Mouse (Mus musculus) layer of hippocampus, adult 9-10 months (tissue): ENCODE data around the gene 3830417A13Rik.

Experiments used
- DNase-seq: peaks from one replicate; pipeline ENCODE4 v3.0.0; 2022; ENCODE audit warnings: low spot score

3830417A13Rik gene

GRCm38 (mm10) chrX:64173248-64173647 is at the start of gene 3830417A13Rik:
Gene 3830417A13Rik, plus strand, starts transcription at chrX:64173548.
- no peak for DNase-seq

GRCm38 (mm10) chrX:64152098-64152497 is 21.2 kb upstream of the 3830417A13Rik start, which contains the start of gene Gm6760:
Gene Gm6760, minus strand, starts transcription at chrX:64152198.
- no peak for DNase-seq

- no peak for DNase-seq
These were observed 7.9 kb downstream of the 3830417A13Rik start for GRCm38 (mm10) chrX:64181246-64181645.
